Mouse (Mus musculus) intestine, embryonic 16.5 days (tissue): ENCODE results near the gene Ski. TPM values are rescaled to one million over a fixed set of nuclear protein-coding genes. Genes with fewer than 3 reads are reported as not detected.

Experiments
- ATAC-seq: fragments of 200-750 bp; cut with Nextera tagmentation; 2 replicates; pipeline ENCODE4 v1.8.0; 2017; ENCODE audit warnings: moderate TSS enrichment, moderate library complexity
- H3K27ac ChIP-seq: fragments of 300-500 bp; sonication (generic); 2 replicates; pipeline ENCODE4 v1.5.1; 2014; ENCODE audit warnings: mild to moderate bottlenecking, low read length
- H3K27me3 ChIP-seq: fragments of 300-500 bp; sonication (generic); replicated peaks from 2 replicates; pipeline ENCODE4 v1.6.1; 2014; ENCODE audit warnings: low read length, control low read depth, mixed read lengths; ENCODE audit not compliant: control insufficient read depth, insufficient read depth
- H3K36me3 ChIP-seq: fragments of 300-500 bp; sonication (generic); 2 replicates; pipeline ENCODE4 v1.6.1; 2014; ENCODE audit warnings: low read length, control low read depth; ENCODE audit not compliant: control insufficient read depth, insufficient read depth
- H3K4me1 ChIP-seq: fragments of 300-500 bp; sonication (generic); 2 replicates; pipeline ENCODE4 v1.6.1; 2014; ENCODE audit warnings: low read length, control low read depth, mixed read lengths; ENCODE audit not compliant: control insufficient read depth, insufficient read depth
- H3K4me2 ChIP-seq: fragments of 300-500 bp; sonication (generic); 2 replicates; pipeline ENCODE4 v1.6.1; 2014; ENCODE audit warnings: low read depth, low read length, control low read depth
- H3K4me3 ChIP-seq: fragments of 300-500 bp; sonication (generic); 2 replicates; pipeline ENCODE4 v1.5.1; 2014; ENCODE audit warnings: mild to moderate bottlenecking, low read length
- H3K9ac ChIP-seq: fragments of 300-500 bp; sonication (generic); 2 replicates; pipeline ENCODE4 v1.6.1; 2014; ENCODE audit warnings: low read depth, low read length
- H3K9me3 ChIP-seq: fragments of 300-500 bp; sonication (generic); 2 replicates; pipeline ENCODE4 v1.6.1; 2016; ENCODE audit warnings: low read length, control low read depth; ENCODE audit not compliant: control insufficient read depth
- WGBS: fragments of 180-500 bp; shearing (Covaris S2); extraction: QIAGEN DNeasy Blood & Tissue Kit; methylation state at CpG from one replicate; pipeline ENCODE4 v1.1.7; 2014; 5-methylcytosine and 5-hydroxymethylcytosine counted together
- polyA plus RNA-seq: library from polyadenylated mRNA; unstranded; fragments of >200 nt; fragmentation: Nextera tagmentation; extraction: Ambion mirVana; gene quantifications from 2 replicates; pipeline ENCODE4 v1.2.1, GENCODE M21; 2015

Gene Ski
- polyA plus RNA-seq, 1 experiment from 2014 or later, result 11.4 TPM

- Histone ChIP-seq H3K4me3 (no peak overlapping the region), H3K4me2 (no peak overlapping the region), H3K36me3 (0 out of 2 replicates have a peak, but pooled peaks cover 8% of the 10 kb centered on the region), H3K4me1 (peaks cover 63% of the 10 kb centered on the region), H3K9me3 (no peaks in the 10 kb centered on the region), H3K9ac (no peak overlapping the region), H3K27me3 (no peaks in the 10 kb centered on the region), H3K27ac (no peak overlapping the region)
- no peak for ATAC-seq
These were observed 13.3 kb downstream of the Ski start for GRCm38 (mm10) chr4:155209079-155209478.

DNA sequence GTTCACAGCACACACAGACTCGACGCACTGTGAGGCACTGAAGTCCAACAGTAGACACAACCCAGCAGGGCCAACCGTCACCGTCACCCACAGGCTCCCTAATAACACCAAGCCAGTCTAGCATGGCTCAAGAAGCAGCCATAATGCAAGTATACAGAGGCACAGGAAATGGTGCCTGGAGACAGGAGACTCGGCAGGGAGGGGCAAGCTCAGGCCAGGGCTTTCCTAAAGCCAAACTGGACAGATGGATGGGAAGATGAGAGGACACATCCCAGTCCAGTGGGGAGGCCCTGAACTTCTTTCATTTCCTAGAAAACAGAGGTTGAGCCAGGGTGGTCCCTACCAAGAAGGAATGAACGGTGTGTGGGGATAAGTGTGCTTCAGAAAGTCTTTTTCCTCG is 13.8 kb downstream of the Ski start:
- no peaks in the 10 kb centered on the region for H3K9me3 ChIP-seq
- peaks cover 60% of the 10 kb centered on the region for H3K4me1 ChIP-seq
- 0 out of 2 replicates have a peak, but pooled peaks cover 8% of the 10 kb centered on the region for H3K36me3 ChIP-seq
- peak overlapping the region; percentile 62; the same call in 1 of the 2 replicates for H3K27ac ChIP-seq
- H3K4me3 ChIP-seq, result no peak overlapping the region
- WGBS, result 53% methylated on average over 7 of the region's 7 CpGs
- ATAC-seq, result no peak
- H3K9ac ChIP-seq, result no peak overlapping the region
- H3K4me2 ChIP-seq, result no peak overlapping the region
- H3K27me3 ChIP-seq, result no peaks in the 10 kb centered on the region

GRCm38 (mm10) chr4:155207841-155208240 is 14.6 kb downstream of the Ski start:
- Histone ChIP-seq H3K36me3 (0 out of 2 replicates have a peak, but pooled peaks cover 8% of the 10 kb centered on the region), H3K9me3 (no peaks in the 10 kb centered on the region), H3K4me3 (no peak overlapping the region), H3K9ac (no peak overlapping the region), H3K4me1 (peaks cover 59% of the 10 kb centered on the region), H3K27me3 (no peaks in the 10 kb centered on the region), H3K27ac (peak overlapping the region; percentile 62), H3K4me2 (peak overlapping the region; percentile 1; the same call in 1 of the 2 replicates)
- ATAC-seq, result no peak
- WGBS, result 56% methylated on average over 3 of the region's 3 CpGs

- no peak overlapping the region for H3K9ac ChIP-seq
- ATAC-seq, result no peak
- 54% methylated on average over 7 of the region's 8 CpGs for WGBS
- peak overlapping the region; percentile 72 for H3K27ac ChIP-seq
- peaks cover 70% of the 10 kb centered on the region for H3K4me1 ChIP-seq
- 0 out of 2 replicates have a peak, but pooled peaks cover 8% of the 10 kb centered on the region for H3K36me3 ChIP-seq
- no peaks in the 10 kb centered on the region for H3K27me3 ChIP-seq
- H3K4me3 ChIP-seq, result no peak overlapping the region
- H3K4me2 ChIP-seq, result peak overlapping the region; percentile 31
- H3K9me3 ChIP-seq, result no peaks in the 10 kb centered on the region
These were observed 15.9 kb downstream of the Ski start for GRCm38 (mm10) chr4:155206498-155206897.

DNA sequence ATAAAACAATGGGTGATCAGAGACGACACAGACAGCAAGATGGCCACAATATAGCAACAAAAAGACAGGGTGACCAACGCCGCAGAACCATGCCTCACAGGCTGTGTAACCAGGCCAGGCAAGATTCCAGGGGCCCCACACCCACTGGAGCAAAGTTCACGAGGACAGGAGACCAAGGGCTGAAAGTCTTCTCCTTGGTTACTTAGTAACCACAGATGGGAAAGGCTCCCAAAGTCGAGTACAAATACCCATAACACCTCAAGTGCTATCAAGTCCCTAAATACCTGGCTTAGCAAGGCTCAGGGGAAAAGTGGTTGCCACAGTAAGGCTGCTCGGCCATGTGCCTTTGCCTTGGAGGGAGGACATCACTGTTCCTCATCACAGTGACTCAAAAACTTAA is 16.5 kb downstream of the Ski start:
- Histone ChIP-seq H3K27me3 (no peaks in the 10 kb centered on the region), H3K4me2 (peak overlapping the region; percentile 53), H3K9me3 (no peaks in the 10 kb centered on the region), H3K9ac (no peak overlapping the region; the same call in 1 of the 2 replicates), H3K4me3 (peak overlapping the region; percentile 16), H3K36me3 (0 out of 2 replicates have a peak, but pooled peaks cover 7% of the 10 kb centered on the region), H3K4me1 (peaks cover 76% of the 10 kb centered on the region), H3K27ac (peak overlapping the region; percentile 88)
- 50% methylated on average over 6 of the region's 6 CpGs for WGBS
- ATAC-seq, result peak; percentile 86

DNA sequence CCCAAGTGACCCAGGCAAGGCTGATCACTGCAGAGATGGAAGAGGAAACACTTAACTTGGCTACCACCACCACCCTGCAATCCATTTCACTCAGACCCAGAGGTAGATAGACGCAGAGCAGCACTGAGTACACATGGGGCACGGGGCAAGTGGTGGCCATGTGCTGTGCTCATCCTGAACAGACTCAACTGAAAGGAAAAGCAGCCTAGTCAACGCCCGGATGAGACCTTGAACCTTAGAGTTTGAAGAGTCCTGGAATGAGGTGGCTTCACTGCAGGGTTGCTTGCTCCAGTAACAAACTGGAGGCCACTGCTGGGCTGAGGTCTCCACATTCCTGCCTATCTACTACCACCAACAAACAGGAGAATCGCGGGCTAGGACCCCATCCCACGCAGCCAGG is 20.6 kb downstream of the Ski start:
- no peak overlapping the region for H3K4me3 ChIP-seq
- ATAC-seq, result peak; percentile 38
- peaks cover 74% of the 10 kb centered on the region for H3K4me1 ChIP-seq
- peak overlapping the region; percentile 6; the same call in 1 of the 2 replicates for H3K27ac ChIP-seq
- H3K9me3 ChIP-seq, result no peaks in the 10 kb centered on the region
- 76% methylated on average over 7 of the region's 7 CpGs for WGBS
- H3K27me3 ChIP-seq, result no peaks in the 10 kb centered on the region
- H3K36me3 ChIP-seq, result no peaks in the 10 kb centered on the region
- H3K4me2 ChIP-seq, result no peak overlapping the region
- no peak overlapping the region for H3K9ac ChIP-seq

DNA sequence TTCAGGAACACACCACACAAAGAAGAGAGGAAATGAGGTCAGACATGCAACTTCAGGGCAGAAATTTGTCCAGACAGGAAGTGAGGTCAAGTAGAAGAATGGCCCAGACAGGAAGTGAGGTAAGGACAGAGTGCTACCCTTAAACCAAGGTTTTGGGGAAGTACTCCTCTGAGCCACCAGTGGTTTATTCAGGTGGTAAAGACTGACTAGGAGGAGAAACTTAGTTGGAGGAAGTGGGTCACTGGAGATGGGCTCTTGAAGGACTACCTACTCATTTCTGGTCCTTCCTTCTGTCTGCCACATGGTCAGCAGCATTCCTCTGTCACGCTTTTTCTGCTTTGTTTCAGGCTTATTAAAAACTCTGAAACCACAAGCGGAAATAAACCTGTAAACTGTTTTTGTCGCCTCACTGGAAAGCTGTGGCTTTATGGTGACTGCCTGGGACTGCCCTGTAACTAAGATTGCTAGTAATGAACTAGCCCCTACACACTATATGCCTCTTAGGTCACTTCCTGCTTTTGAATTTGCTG is 21.5 kb downstream of the Ski start:
- H3K4me1 ChIP-seq, result peaks cover 75% of the 10 kb centered on the region
- H3K9ac ChIP-seq, result no peak overlapping the region
- no peaks in the 10 kb centered on the region for H3K9me3 ChIP-seq
- WGBS, result 80% methylated on average over 3 of the region's 3 CpGs
- H3K27me3 ChIP-seq, result no peaks in the 10 kb centered on the region
- no peak overlapping the region for H3K4me3 ChIP-seq
- no peak overlapping the region for H3K4me2 ChIP-seq
- no peaks in the 10 kb centered on the region for H3K36me3 ChIP-seq
- peak overlapping the region; percentile 16; the same call in 1 of the 2 replicates for H3K27ac ChIP-seq
- ATAC-seq, result no peak

- peaks cover 68% of the 10 kb centered on the region for H3K4me1 ChIP-seq
- H3K4me2 ChIP-seq, result no peak overlapping the region
- H3K4me3 ChIP-seq, result no peak overlapping the region
- H3K27me3 ChIP-seq, result no peaks in the 10 kb centered on the region
- peak; percentile 16; the same call in 1 of the 2 replicates for ATAC-seq
- H3K27ac ChIP-seq, result 0 out of 2 replicates have a peak overlapping the region, but pooled peaks have one; percentile 10
- no peaks in the 10 kb centered on the region for H3K36me3 ChIP-seq
- WGBS, result 15% methylated on average over 6 of the region's 6 CpGs
- no peak overlapping the region for H3K9ac ChIP-seq
- no peaks in the 10 kb centered on the region for H3K9me3 ChIP-seq
These were observed 24.7 kb downstream of the Ski start for GRCm38 (mm10) chr4:155197726-155198125.

- H3K36me3 ChIP-seq, result no peaks in the 10 kb centered on the region
- peaks cover 66% of the 10 kb centered on the region for H3K4me1 ChIP-seq
- peak; percentile 78 for ATAC-seq
- WGBS, result 64% methylated on average over 9 of the region's 9 CpGs
- H3K27me3 ChIP-seq, result no peaks in the 10 kb centered on the region
- H3K9me3 ChIP-seq, result no peaks in the 10 kb centered on the region
- H3K27ac ChIP-seq, result no peak overlapping the region
- H3K9ac ChIP-seq, result no peak overlapping the region
- H3K4me3 ChIP-seq, result no peak overlapping the region
- no peak overlapping the region for H3K4me2 ChIP-seq
These were observed 27.2 kb downstream of the Ski start for GRCm38 (mm10) chr4:155195204-155195603.

DNA sequence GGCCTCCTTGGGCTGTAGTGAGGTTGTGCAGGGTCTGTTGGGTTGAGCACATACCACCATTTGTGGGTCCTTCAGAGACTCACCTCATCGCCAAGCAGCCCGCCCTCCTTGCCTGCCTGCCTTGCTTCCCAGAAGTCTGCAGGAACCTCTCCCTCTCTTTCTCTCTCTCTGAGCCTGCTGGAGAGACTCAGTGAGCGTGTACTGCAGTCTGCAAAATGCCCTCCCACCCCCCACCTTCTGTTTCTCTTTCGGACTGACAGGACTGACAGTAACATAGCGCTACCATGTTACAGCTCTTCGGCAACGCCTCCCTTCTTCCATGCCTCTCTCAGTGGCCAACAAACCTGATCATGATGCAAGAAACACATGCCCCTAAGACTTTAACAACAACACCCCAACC is 32.1 kb downstream of the Ski start:
- H3K36me3 ChIP-seq, result no peaks in the 10 kb centered on the region
- no peak overlapping the region for H3K4me3 ChIP-seq
- no peaks in the 10 kb centered on the region for H3K27me3 ChIP-seq
- ATAC-seq, result no peak
- no peak overlapping the region for H3K27ac ChIP-seq
- WGBS, result 33% methylated on average over 7 of the region's 7 CpGs
- no peak overlapping the region for H3K4me2 ChIP-seq
- peaks cover 75% of the 10 kb centered on the region for H3K4me1 ChIP-seq
- H3K9me3 ChIP-seq, result no peaks in the 10 kb centered on the region
- H3K9ac ChIP-seq, result no peak overlapping the region
